Mouse (Mus musculus) gastrocnemius, postnatal 25 days (tissue): ENCODE data around the gene Fam53a. TPM values are rescaled to one million over a fixed set of nuclear protein-coding genes. Genes with fewer than 3 reads are reported as not detected.

ENCODE experiments used
- total RNA-seq, 2 experiments: library from RNA; stranded (reverse); gene quantifications; 1 replicate in 1 of 2; 2 replicates in 1 of 2; pipeline ENCODE4 v1.2.3; 2021

The Fam53a gene
- total RNA-seq, 2 experiments from 2014 or later: 50.2 to 59.6 TPM

Other genes with a start within 250 kb of the Fam53a start
- gene Nkx1-1, start 195.7 kb downstream of the Fam53a start, total RNA-seq: not detected
- under 1 TPM; 0.51 to 0.88 TPM for gene Gm9903, start 290 bp upstream of the Fam53a start, total RNA-seq
- gene Slbp, start 22.9 kb upstream of the Fam53a start, total RNA-seq: 1 to 10 TPM; 7.3 to 8.2 TPM
- gene Tacc3, start 28.5 kb upstream of the Fam53a start, total RNA-seq: 1 to 10 TPM; 1.7 to 2.5 TPM
- 1 to 10 TPM; 8.0 to 8.2 TPM for gene Tmem129, start 28.8 kb upstream of the Fam53a start, total RNA-seq
- gene Fgfr3, start 92.0 kb upstream of the Fam53a start, total RNA-seq: 1 to 10 TPM; 2.1 to 3.8 TPM
- gene Letm1, start 153.2 kb upstream of the Fam53a start, total RNA-seq: 10 to 100 TPM; 81.0 to 83.2 TPM
- 10 to 100 TPM; 10.1 TPM for gene Nsd2, start 191.1 kb upstream of the Fam53a start, total RNA-seq